Mouse (Mus musculus) intestine, embryonic 15.5 days (tissue): ENCODE measurements at regions not wholly inside any gene's neighbourhood (a gene's known extent, or its start where the extent isn't known, plus 50 kb on each side); places are given as distances from the start of the nearest gene placed in this dataset.

Experiments used
- ATAC-seq: fragments of 200-750 bp; cut with Nextera tagmentation; 2 replicates; pipeline ENCODE4 v1.8.0; 2017; ENCODE audit warnings: moderate TSS enrichment, moderate library complexity
- H3K27ac ChIP-seq: fragments of 300-500 bp; sonication (generic); 2 replicates; pipeline ENCODE4 v1.5.1; 2015; ENCODE audit warnings: mild to moderate bottlenecking, inconsistent platforms
- H3K27me3 ChIP-seq: fragments of 300-500 bp; sonication (generic); replicated peaks from 2 replicates; pipeline ENCODE4 v1.6.1; 2015; ENCODE audit warnings: inconsistent platforms
- H3K36me3 ChIP-seq: fragments of 300-500 bp; sonication (generic); 2 replicates; pipeline ENCODE4 v1.6.1; 2015; ENCODE audit warnings: inconsistent platforms
- H3K4me1 ChIP-seq: fragments of 300-500 bp; sonication (generic); replicated peaks from 2 replicates; pipeline ENCODE4 v1.6.1; 2015; ENCODE audit warnings: inconsistent platforms
- H3K4me2 ChIP-seq: fragments of 300-500 bp; sonication (generic); replicated peaks from 2 replicates; pipeline ENCODE4 v1.6.1; 2015; ENCODE audit warnings: mild to moderate bottlenecking, inconsistent platforms
- H3K4me3 ChIP-seq: fragments of 300-500 bp; sonication (generic); replicated peaks from 2 replicates; pipeline ENCODE4 v1.5.1; 2015; ENCODE audit warnings: inconsistent platforms
- H3K9ac ChIP-seq: fragments of 300-500 bp; sonication (generic); 2 replicates; pipeline ENCODE4 v1.6.1; 2015; ENCODE audit warnings: inconsistent platforms
- H3K9me3 ChIP-seq: fragments of 300-500 bp; sonication (generic); 2 replicates; pipeline ENCODE4 v1.6.1; 2016; ENCODE audit warnings: inconsistent platforms
- WGBS: fragments of 180-500 bp; shearing (Covaris S2); methylation state at CpG from one replicate; pipeline ENCODE4 v1.1.7; 2015; 5-methylcytosine and 5-hydroxymethylcytosine counted together

- Histone ChIP-seq H3K9ac (no peak overlapping the region), H3K4me1 (no peaks in the 10 kb centered on the region), H3K36me3 (no peaks in the 10 kb centered on the region), H3K9me3 (no peaks in the 10 kb centered on the region), H3K4me2 (no peak overlapping the region), H3K4me3 (no peak overlapping the region), H3K27me3 (no peaks in the 10 kb centered on the region), H3K27ac (no peak overlapping the region)
- WGBS: 93% methylated on average over 5 of the region's 5 CpGs
- ATAC-seq: no peak
Observed at GRCm38 (mm10) chr12:57928030-57928429, 283.5 kb upstream of the Sstr1 start.

- no peak overlapping the region for H3K9ac ChIP-seq
- ATAC-seq: peak; percentile 75
- H3K9me3 ChIP-seq: no peaks in the 10 kb centered on the region
- H3K4me3 ChIP-seq: no peak overlapping the region
- H3K4me1 ChIP-seq: no peaks in the 10 kb centered on the region
- no peaks in the 10 kb centered on the region for H3K27me3 ChIP-seq
- H3K27ac ChIP-seq: no peak overlapping the region
- no peak overlapping the region for H3K4me2 ChIP-seq
- no peaks in the 10 kb centered on the region for H3K36me3 ChIP-seq
Observed at GRCm38 (mm10) chr12:57931856-57932255, 279.7 kb upstream of the Sstr1 start.

- 67% methylated on average over 5 of the region's 5 CpGs for WGBS
- Histone ChIP-seq H3K27ac (no peak overlapping the region), H3K4me2 (no peak overlapping the region), H3K4me3 (no peak overlapping the region), H3K9ac (no peak overlapping the region), H3K9me3 (no peaks in the 10 kb centered on the region), H3K4me1 (no peaks in the 10 kb centered on the region), H3K36me3 (no peaks in the 10 kb centered on the region), H3K27me3 (no peaks in the 10 kb centered on the region)
- no peak for ATAC-seq
Observed at GRCm38 (mm10) chr12:57949886-57950285, 261.7 kb upstream of the Sstr1 start.

GRCm38 (mm10) chr12:57958527-57958926, 253.0 kb upstream of the Sstr1 start:
- H3K4me2 ChIP-seq: no peak overlapping the region
- H3K27me3 ChIP-seq: no peaks in the 10 kb centered on the region
- H3K4me3 ChIP-seq: no peak overlapping the region
- H3K27ac ChIP-seq: no peak overlapping the region
- H3K9me3 ChIP-seq: no peaks in the 10 kb centered on the region
- ATAC-seq: no peak
- no peaks in the 10 kb centered on the region for H3K4me1 ChIP-seq
- no peak overlapping the region for H3K9ac ChIP-seq
- 77% methylated on average over 2 of the region's 2 CpGs for WGBS
- H3K36me3 ChIP-seq: no peaks in the 10 kb centered on the region

GRCm38 (mm10) chr12:57960171-57960570, 251.4 kb upstream of the Sstr1 start:
- H3K9me3 ChIP-seq: no peaks in the 10 kb centered on the region
- H3K27ac ChIP-seq: no peak overlapping the region
- no peak overlapping the region for H3K9ac ChIP-seq
- no peaks in the 10 kb centered on the region for H3K27me3 ChIP-seq
- 85% methylated on average over 6 of the region's 6 CpGs for WGBS
- no peaks in the 10 kb centered on the region for H3K4me1 ChIP-seq
- H3K36me3 ChIP-seq: no peaks in the 10 kb centered on the region
- H3K4me3 ChIP-seq: no peak overlapping the region
- no peak for ATAC-seq
- H3K4me2 ChIP-seq: no peak overlapping the region

GRCm38 (mm10) chr12:57969168-57969567, 242.4 kb upstream of the Sstr1 start:
- no peaks in the 10 kb centered on the region for H3K4me1 ChIP-seq
- H3K27ac ChIP-seq: no peak overlapping the region
- H3K27me3 ChIP-seq: no peaks in the 10 kb centered on the region
- H3K4me2 ChIP-seq: no peak overlapping the region
- WGBS: 48% methylated on average over 3 of the region's 3 CpGs
- no peak for ATAC-seq
- H3K9ac ChIP-seq: no peak overlapping the region
- H3K36me3 ChIP-seq: no peaks in the 10 kb centered on the region
- H3K9me3 ChIP-seq: no peaks in the 10 kb centered on the region
- no peak overlapping the region for H3K4me3 ChIP-seq

GRCm38 (mm10) chr12:57970163-57970562, 241.4 kb upstream of the Sstr1 start:
- Histone ChIP-seq H3K9me3 (no peaks in the 10 kb centered on the region), H3K4me3 (no peak overlapping the region), H3K9ac (no peak overlapping the region), H3K27me3 (no peaks in the 10 kb centered on the region), H3K36me3 (no peaks in the 10 kb centered on the region), H3K27ac (no peak overlapping the region), H3K4me1 (no peaks in the 10 kb centered on the region), H3K4me2 (no peak overlapping the region)
- ATAC-seq: no peak
- WGBS: 83% methylated on average over 4 of the region's 4 CpGs

GRCm38 (mm10) chr12:57972484-57972883, 239.1 kb upstream of the Sstr1 start:
- Histone ChIP-seq H3K36me3 (no peaks in the 10 kb centered on the region), H3K9ac (no peak overlapping the region), H3K4me1 (no peaks in the 10 kb centered on the region), H3K4me3 (no peak overlapping the region), H3K27ac (no peak overlapping the region), H3K4me2 (no peak overlapping the region), H3K9me3 (no peaks in the 10 kb centered on the region), H3K27me3 (no peaks in the 10 kb centered on the region)
- ATAC-seq: no peak
- WGBS: 66% methylated on average over 2 of the region's 2 CpGs
